Mouse (Mus musculus): Measurements from ENCODE around the gene Nsun6. TPM values are rescaled to one million over a fixed set of nuclear protein-coding genes. Genes with fewer than 3 reads are reported as not detected.

Gene Nsun6
- polyA plus RNA-seq, 1 experiment from 2014 or later, result 4.6 TPM

DNA sequence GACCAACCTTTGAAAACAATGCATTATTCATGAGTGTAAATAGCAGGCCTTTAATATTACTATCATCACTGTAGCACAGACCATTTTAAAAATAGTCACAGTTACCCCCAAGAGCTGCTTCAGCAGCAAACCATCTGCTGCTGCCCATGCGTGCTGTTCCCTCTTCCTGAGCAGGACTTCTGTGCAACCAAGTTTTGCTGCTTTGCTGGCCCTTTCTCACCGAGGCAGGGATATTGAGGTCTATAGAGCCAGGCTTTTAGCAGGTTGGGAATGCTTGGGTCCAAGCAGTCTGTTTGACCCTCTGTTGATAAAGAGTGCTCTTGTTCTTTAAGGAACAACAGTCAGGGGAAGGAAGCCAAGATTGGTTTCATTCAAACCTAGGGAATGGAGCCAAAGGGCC is 10.6 kb upstream of the Nsun6 start:
- DNase-seq (no peak), ATAC-seq (no peak)
- Histone ChIP-seq H3K27me3 (ENCODE audit: insufficient read depth, low read length) (no peaks in the 10 kb centered on the region), H3K4me3 (ENCODE audit: low read depth, low read length) (no peak overlapping the region), H3K27ac (ENCODE audit: low read depth) (no peak overlapping the region), H3K9ac (replicated peaks) (no peak overlapping the region), H3K4me1 (ENCODE audit: insufficient read depth) (peaks cover 14% of the 10 kb centered on the region), H3K4me2 (ENCODE audit: low read depth, low read length) (no peak overlapping the region), H3K36me3 (replicated peaks; ENCODE audit: insufficient read depth, low read length) (peaks cover 9% of the 10 kb centered on the region; the same call in 1 of the 2 replicates), H3K9me3 (ENCODE audit: low read length) (no peaks in the 10 kb centered on the region)
- no peak for TF ChIP-seq CTCF (IDR thresholded peaks at IDR 0.05; ENCODE audit: low read depth)
- no peak for TF ChIP-seq EP300 (IDR thresholded peaks at IDR 0.05; ENCODE audit: low read depth)
- 79% methylated on average over 2 of the region's 2 CpGs for WGBS (ENCODE audit: insufficient replicate concordance)

DNA sequence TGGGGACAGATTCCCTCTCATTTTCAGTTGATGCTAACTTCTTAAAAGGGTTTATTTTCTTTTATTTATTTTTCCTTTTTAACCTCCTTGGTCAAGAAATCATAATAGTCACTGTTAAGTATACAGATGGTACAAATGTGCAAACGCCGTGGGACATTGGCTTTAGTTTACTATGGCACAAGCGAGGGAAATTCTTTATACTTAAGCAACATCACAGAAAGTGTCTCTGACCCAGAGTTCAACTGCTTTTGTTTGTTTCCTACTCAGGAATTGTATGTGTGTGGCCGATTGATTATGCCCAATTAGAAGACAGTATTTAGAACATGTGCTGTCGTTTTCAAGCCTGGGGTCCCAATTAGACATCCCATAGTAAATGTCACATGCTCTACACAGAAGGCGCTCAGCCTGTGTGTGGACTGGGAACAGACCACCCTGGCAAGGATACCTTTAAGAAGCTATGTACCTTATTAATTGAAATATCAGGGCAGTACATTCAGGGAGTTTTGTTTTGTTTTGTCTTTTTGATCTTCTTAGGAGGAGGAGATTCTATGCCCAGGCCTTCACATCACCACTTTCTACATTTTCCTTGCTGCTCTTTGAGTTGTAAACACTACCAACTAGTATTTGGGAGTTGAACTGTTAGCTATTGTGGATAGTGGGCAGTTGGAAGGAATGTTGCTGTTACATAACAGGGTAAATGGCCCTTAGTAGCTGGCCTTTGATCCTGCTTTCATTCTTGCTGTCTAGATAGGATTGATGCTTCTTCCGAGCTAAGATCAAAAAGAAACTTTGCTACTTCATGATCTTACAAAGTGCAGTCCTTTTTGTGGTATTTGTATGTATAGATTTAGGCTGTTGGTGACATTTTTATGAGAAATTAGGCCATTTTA is 9.8 kb upstream of the Nsun6 start:
- no peaks in the 10 kb centered on the region for H3K9me3 ChIP-seq (ENCODE audit: low read length)
- TF ChIP-seq CTCF (IDR thresholded peaks at IDR 0.05; ENCODE audit: low read depth) (no peak), EP300 (IDR thresholded peaks at IDR 0.05; ENCODE audit: low read depth) (no peak)
- H3K36me3 ChIP-seq (replicated peaks; ENCODE audit: insufficient read depth, low read length), result peaks cover 6% of the 10 kb centered on the region; the same call in 1 of the 2 replicates
- H3K27ac ChIP-seq (ENCODE audit: low read depth), result peak overlapping the region; percentile 52; the same call in 1 of the 2 replicates
- 0 out of 2 replicates have a peak overlapping the region, but pooled peaks have one; percentile 6 for H3K4me2 ChIP-seq (ENCODE audit: low read depth, low read length)
- H3K9ac ChIP-seq (replicated peaks), result no peak overlapping the region
- H3K4me1 ChIP-seq (ENCODE audit: insufficient read depth), result peaks cover 14% of the 10 kb centered on the region
- peak; percentile 47; the same call in 1 of the 2 replicates for ATAC-seq
- H3K4me3 ChIP-seq (ENCODE audit: low read depth, low read length), result no peak overlapping the region
- no peak for DNase-seq
- 65% methylated on average over 7 of the region's 7 CpGs for WGBS (ENCODE audit: insufficient replicate concordance)
- H3K27me3 ChIP-seq (ENCODE audit: insufficient read depth, low read length), result no peaks in the 10 kb centered on the region

DNA sequence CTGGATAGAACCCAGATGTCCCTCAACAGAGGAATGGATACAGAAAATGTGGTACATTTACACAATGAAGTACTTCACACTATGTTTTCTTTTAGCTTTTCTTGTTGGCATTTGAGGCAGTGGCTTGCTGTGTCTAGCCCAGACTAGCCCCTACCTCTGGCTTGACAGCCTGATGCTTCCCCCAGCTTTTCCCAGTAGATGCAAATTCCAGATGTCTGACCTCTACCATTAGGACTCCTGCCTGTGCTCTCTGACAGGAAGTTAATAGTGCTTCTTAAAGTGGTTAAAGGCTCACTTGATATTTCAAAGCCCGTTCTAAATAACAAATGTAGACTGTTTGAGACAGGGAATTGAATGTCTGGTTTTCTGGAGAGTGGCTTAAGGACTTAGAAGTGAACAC is 8.9 kb upstream of the Nsun6 start:
- ATAC-seq (no peak), DNase-seq (no peak)
- no peaks in the 10 kb centered on the region for H3K9me3 ChIP-seq (ENCODE audit: low read length)
- TF ChIP-seq EP300 (IDR thresholded peaks at IDR 0.05; ENCODE audit: low read depth) (no peak), CTCF (IDR thresholded peaks at IDR 0.05; ENCODE audit: low read depth) (no peak)
- H3K27ac ChIP-seq (ENCODE audit: low read depth), result no peak overlapping the region
- no peak overlapping the region for H3K4me3 ChIP-seq (ENCODE audit: low read depth, low read length)
- 68% methylated on average over 1 of the region's 1 CpGs for WGBS (ENCODE audit: insufficient replicate concordance)
- peaks cover 14% of the 10 kb centered on the region for H3K4me1 ChIP-seq (ENCODE audit: insufficient read depth)
- H3K36me3 ChIP-seq (replicated peaks; ENCODE audit: insufficient read depth, low read length), result peaks cover 3% of the 10 kb centered on the region; the same call in 1 of the 2 replicates
- no peak overlapping the region for H3K9ac ChIP-seq (replicated peaks)
- no peak overlapping the region for H3K4me2 ChIP-seq (ENCODE audit: low read depth, low read length)
- no peaks in the 10 kb centered on the region for H3K27me3 ChIP-seq (ENCODE audit: insufficient read depth, low read length)

DNA sequence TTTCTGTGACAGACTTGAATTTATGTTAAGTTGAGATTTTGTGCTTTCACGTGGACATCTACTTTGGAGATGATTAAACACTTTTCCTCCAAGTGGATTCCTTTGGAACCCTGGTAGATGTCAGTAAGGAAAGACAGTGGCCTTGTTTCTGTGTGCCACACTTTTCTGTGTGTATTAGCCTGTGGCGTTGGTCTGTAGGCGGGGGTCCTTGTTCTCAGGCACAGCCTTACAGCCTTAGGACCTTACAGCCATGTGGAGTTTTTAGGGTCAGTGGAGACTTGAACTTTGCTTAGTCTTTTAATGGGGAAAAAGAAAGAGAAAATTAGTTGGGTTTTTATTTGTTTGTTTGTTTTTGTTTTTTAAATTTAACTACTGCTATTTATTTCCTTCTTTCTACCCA is 6.0 kb upstream of the Nsun6 start:
- no peak overlapping the region for H3K27ac ChIP-seq (ENCODE audit: low read depth)
- no peaks in the 10 kb centered on the region for H3K9me3 ChIP-seq (ENCODE audit: low read length)
- no peak overlapping the region for H3K9ac ChIP-seq (replicated peaks)
- no peaks in the 10 kb centered on the region for H3K36me3 ChIP-seq (replicated peaks; ENCODE audit: insufficient read depth, low read length)
- H3K4me2 ChIP-seq (ENCODE audit: low read depth, low read length), result no peak overlapping the region
- TF ChIP-seq EP300 (IDR thresholded peaks at IDR 0.05; ENCODE audit: low read depth) (no peak), CTCF (IDR thresholded peaks at IDR 0.05; ENCODE audit: low read depth) (no peak)
- no peaks in the 10 kb centered on the region for H3K27me3 ChIP-seq (ENCODE audit: insufficient read depth, low read length)
- no peak overlapping the region for H3K4me3 ChIP-seq (ENCODE audit: low read depth, low read length)
- 84% methylated on average over 3 of the region's 3 CpGs for WGBS (ENCODE audit: insufficient replicate concordance)
- no peak for DNase-seq
- H3K4me1 ChIP-seq (ENCODE audit: insufficient read depth), result peaks cover 25% of the 10 kb centered on the region
- no peak for ATAC-seq

DNA sequence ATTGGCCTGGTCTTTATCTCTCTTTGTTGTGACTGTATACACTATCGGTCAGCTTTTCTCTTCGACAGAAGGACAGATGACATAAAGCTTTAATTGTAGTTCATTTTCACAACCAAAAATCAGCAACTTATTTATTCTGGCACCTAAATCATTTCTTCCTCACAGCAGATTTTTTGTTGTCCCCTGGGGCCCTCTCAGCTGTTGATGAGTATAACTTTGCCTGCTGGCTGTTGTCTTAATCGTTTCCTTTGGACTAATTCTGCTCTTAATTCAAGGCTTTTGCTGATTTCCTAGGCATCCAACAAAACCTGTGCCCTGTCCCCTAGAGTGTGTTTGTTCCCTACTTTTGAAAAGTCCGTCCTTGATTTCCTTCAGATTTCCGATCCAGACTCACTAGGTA is 3.4 kb upstream of the Nsun6 start:
- 79% methylated on average over 5 of the region's 5 CpGs for WGBS (ENCODE audit: insufficient replicate concordance)
- Histone ChIP-seq H3K4me2 (ENCODE audit: low read depth, low read length) (no peak overlapping the region), H3K9ac (replicated peaks) (no peak overlapping the region), H3K27me3 (ENCODE audit: insufficient read depth, low read length) (no peaks in the 10 kb centered on the region), H3K4me3 (ENCODE audit: low read depth, low read length) (no peak overlapping the region), H3K4me1 (ENCODE audit: insufficient read depth) (peaks cover 18% of the 10 kb centered on the region), H3K27ac (ENCODE audit: low read depth) (no peak overlapping the region), H3K9me3 (ENCODE audit: low read length) (no peaks in the 10 kb centered on the region), H3K36me3 (replicated peaks; ENCODE audit: insufficient read depth, low read length) (no peaks in the 10 kb centered on the region)
- TF ChIP-seq CTCF (IDR thresholded peaks at IDR 0.05; ENCODE audit: low read depth), result no peak
- TF ChIP-seq EP300 (IDR thresholded peaks at IDR 0.05; ENCODE audit: low read depth), result no peak
- ATAC-seq (no peak), DNase-seq (no peak)

DNA sequence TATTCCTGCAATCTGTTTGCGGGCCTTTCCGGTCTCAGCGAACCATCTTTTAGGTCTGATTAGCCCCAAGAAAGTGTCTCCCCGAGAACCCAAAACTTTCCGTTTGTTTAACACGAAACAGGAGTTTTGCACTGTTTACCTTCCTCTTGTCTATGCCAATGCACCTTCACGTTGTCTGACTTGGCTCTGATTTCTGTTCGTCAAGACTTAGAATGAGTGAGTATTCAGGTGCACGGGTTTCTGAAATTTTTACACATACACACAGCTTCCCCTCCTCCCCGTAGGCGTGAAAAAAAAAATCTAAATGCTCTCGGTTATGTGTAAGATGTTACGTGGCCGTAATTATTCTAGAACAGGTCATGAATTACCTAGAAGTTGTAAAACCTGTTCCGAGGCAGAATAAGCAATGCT is 877 bp upstream of the Nsun6 start:
- Histone ChIP-seq H3K9ac (replicated peaks) (peak overlapping the region; percentile 79), H3K36me3 (replicated peaks; ENCODE audit: insufficient read depth, low read length) (no peaks in the 10 kb centered on the region), H3K27me3 (ENCODE audit: insufficient read depth, low read length) (no peaks in the 10 kb centered on the region), H3K4me3 (ENCODE audit: low read depth, low read length) (peak overlapping the region; percentile 86), H3K9me3 (ENCODE audit: low read length) (no peaks in the 10 kb centered on the region), H3K4me2 (ENCODE audit: low read depth, low read length) (peak overlapping the region; percentile 76), H3K4me1 (ENCODE audit: insufficient read depth) (peaks cover 18% of the 10 kb centered on the region), H3K27ac (ENCODE audit: low read depth) (peak overlapping the region; percentile 82)
- no peak for TF ChIP-seq CTCF (IDR thresholded peaks at IDR 0.05; ENCODE audit: low read depth)
- TF ChIP-seq EP300 (IDR thresholded peaks at IDR 0.05; ENCODE audit: low read depth), result no peak
- DNase-seq (no peak), ATAC-seq (no peak)
- under 1% methylated on average over 15 of the region's 15 CpGs for WGBS (ENCODE audit: insufficient replicate concordance)
